Mouse (Mus musculus): ENCODE measurements around the gene Depdc7. TPM values are rescaled to one million over a fixed set of nuclear protein-coding genes. Genes with fewer than 3 reads are reported as not detected.

Gene Depdc7
- total and polyA plus RNA-seq, 2 experiments from 2014 or later, result 0.90 to 2.3 TPM

- WGBS, result 41% methylated on average over 15 of the region's 15 CpGs
- H3K27ac ChIP-seq (ENCODE audit: low read depth, low read length), result no peak overlapping the region
- TF ChIP-seq CTCF (IDR thresholded peaks at IDR 0.05), result no peak
- no peak overlapping the region for H3K9ac ChIP-seq (replicated peaks; ENCODE audit: low read length, poor library complexity, severe bottlenecking)
- H3K9me3 ChIP-seq (ENCODE audit: low read length), result no peaks in the 10 kb centered on the region
- no peak for ATAC-seq (ENCODE audit: low FRiP score)
- peaks cover 4% of the 10 kb centered on the region; the same call in 1 of the 2 replicates for H3K4me1 ChIP-seq (ENCODE audit: insufficient read depth, low read length)
- no peak overlapping the region for H3K4me2 ChIP-seq (ENCODE audit: low read depth, low read length, poor library complexity, severe bottlenecking)
- H3K27me3 ChIP-seq (ENCODE audit: insufficient read depth, low read length), result no peaks in the 10 kb centered on the region
- no peaks in the 10 kb centered on the region for H3K36me3 ChIP-seq (ENCODE audit: insufficient read depth, low read length)
- DNase-seq (ENCODE audit: low spot score), result no peak
- no peak overlapping the region for H3K4me3 ChIP-seq (ENCODE audit: low read depth, low read length)
Measured at GRCm38 (mm10) chr2:104714254-104714691, 28.4 kb downstream of the Depdc7 start.

DNA sequence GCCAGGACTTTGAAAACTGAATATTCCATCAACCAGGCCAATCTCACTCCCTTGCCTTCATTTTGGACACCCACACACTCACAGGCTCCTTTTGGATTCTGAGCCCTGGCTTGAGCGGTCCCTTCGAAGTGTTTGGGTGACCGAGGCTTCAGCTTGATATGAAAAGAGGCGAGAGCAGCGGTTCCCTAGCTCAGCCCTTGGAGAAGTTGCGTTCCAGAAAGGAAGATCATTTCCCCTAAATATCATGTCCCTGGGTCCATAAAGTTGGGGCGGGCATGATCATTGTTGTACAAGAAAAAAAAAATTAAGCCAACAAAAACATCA, 30.2 kb downstream of the Depdc7 start:
- H3K9me3 ChIP-seq (ENCODE audit: low read length), result no peaks in the 10 kb centered on the region
- peak overlapping the region; percentile 84 for H3K27ac ChIP-seq (ENCODE audit: low read depth, low read length)
- TF ChIP-seq CTCF (IDR thresholded peaks at IDR 0.05), result no peak
- DNase-seq (ENCODE audit: low spot score) (no peak), ATAC-seq (ENCODE audit: low FRiP score) (no peak; the same call in 1 of the 2 replicates)
- H3K27me3 ChIP-seq (ENCODE audit: insufficient read depth, low read length), result no peaks in the 10 kb centered on the region
- peak overlapping the region; percentile 66 for H3K4me2 ChIP-seq (ENCODE audit: low read depth, low read length, poor library complexity, severe bottlenecking)
- peak overlapping the region; percentile 81 for H3K9ac ChIP-seq (replicated peaks; ENCODE audit: low read length, poor library complexity, severe bottlenecking)
- peak overlapping the region; percentile 80 for H3K4me3 ChIP-seq (ENCODE audit: low read depth, low read length)
- H3K4me1 ChIP-seq (ENCODE audit: insufficient read depth, low read length), result peaks cover 4% of the 10 kb centered on the region; the same call in 1 of the 2 replicates
- H3K36me3 ChIP-seq (ENCODE audit: insufficient read depth, low read length), result 0 out of 2 replicates have a peak, but pooled peaks cover 3% of the 10 kb centered on the region
- WGBS, result 2% methylated on average over 7 of the region's 7 CpGs

DNA sequence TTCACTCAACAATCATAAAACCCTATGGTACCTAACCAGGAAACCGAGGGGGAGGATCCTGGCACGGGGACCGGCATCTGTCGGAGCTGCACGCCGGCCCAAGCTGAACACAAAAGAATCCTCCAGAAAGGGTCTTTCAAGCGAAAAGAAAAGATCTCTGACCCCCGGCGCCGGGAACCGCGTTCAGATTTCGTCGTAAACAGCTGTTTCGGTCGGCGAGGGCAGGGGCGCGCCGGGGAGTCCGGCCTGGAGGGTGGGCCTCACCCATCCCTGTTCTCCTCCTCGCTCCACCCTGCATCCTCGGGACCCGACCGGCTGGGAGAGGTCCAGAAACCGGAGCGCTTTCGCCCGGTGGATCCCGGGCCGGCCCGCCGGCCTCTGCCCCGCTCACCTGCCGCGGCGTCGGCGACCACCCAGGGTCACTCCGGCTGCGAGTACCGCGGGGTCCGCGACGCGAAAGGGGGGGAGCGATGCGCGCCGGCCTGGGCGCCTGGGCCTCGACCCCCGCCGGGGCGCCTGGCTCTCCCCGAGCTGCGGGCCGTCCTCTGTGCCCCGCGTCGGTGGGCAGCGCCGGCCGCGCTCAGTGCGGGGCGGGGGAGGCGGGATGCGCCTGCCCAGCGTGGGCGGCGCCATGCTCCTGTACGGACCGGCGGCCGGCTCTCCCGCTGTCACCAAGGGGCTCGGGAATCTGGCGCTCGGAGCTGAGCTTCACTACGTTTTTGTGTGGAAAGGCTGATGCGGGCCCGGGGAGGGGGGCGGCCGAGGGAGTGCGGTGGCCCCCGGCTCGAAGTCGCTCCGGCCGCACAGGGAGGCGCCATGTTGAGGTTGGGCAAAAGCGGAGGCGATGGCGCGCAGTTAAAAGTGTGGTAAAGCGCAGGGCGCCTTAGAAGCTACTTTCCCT, 30.8 kb downstream of the Depdc7 start, which contains the start of gene Tcp11l1:
Tcp11l1 (minus strand) TSS at position 585 of the 901 bp plus-strand sequence.
- peak within 1 kb of the TSS; percentile 66 for H3K4me2 ChIP-seq (ENCODE audit: low read depth, low read length, poor library complexity, severe bottlenecking)
- H3K27ac ChIP-seq (ENCODE audit: low read depth, low read length), result peak within 1 kb of the TSS; percentile 84
- H3K9ac ChIP-seq (replicated peaks; ENCODE audit: low read length, poor library complexity, severe bottlenecking), result peak within 1 kb of the TSS; percentile 81
- ATAC-seq (ENCODE audit: low FRiP score) (peak; percentile 92), DNase-seq (ENCODE audit: low spot score) (peak; percentile 74)
- no peak for TF ChIP-seq CTCF (IDR thresholded peaks at IDR 0.05)
- no peaks in the 10 kb centered on the region for H3K9me3 ChIP-seq (ENCODE audit: low read length)
- no peaks in the 10 kb centered on the region for H3K27me3 ChIP-seq (ENCODE audit: insufficient read depth, low read length)
- peak within 1 kb of the TSS; percentile 80 for H3K4me3 ChIP-seq (ENCODE audit: low read depth, low read length)
- under 1% methylated on average over 65 of the region's 99 CpGs for WGBS
- 0 out of 2 replicates have a peak, but pooled peaks cover 3% of the 10 kb centered on the region for H3K36me3 ChIP-seq (ENCODE audit: insufficient read depth, low read length)
- peaks cover 4% of the 10 kb centered on the region; the same call in 1 of the 2 replicates for H3K4me1 ChIP-seq (ENCODE audit: insufficient read depth, low read length)

DNA sequence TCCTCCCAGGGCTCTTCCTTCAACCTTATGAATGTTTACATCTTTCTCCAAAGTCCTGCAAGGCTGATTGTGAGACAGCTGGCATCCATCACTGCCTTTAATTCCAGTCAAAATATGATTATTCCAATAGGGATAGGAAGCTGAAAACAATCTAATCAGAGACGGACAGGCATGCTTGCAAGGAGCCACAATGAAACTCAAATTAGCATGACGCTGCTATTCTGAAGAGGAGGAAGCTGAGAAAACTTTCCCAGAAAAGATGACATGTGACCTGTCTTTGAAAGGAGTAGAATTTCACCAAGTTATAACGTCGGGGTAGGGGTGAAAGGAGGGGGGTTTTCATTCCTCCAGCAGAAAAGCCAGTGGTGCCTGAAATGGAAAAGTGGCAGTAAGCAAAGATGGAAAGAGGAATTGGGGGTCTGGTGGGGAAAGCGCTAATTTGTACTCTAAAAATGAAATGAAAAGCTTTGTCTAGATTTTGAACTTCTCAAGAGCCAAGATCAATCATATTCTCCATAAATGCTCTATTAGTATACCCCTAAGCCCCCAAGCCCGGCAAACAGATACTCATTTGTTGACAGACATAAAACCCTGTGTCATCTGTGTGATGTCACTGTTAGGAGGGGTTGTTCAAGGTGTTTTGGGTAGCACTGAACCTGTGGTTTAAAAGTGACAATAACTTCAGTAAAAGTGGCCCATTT, 31.9 kb downstream of the Depdc7 start:
- Histone ChIP-seq H3K9ac (replicated peaks; ENCODE audit: low read length, poor library complexity, severe bottlenecking) (peak overlapping the region; percentile 81), H3K4me1 (ENCODE audit: insufficient read depth, low read length) (peaks cover 4% of the 10 kb centered on the region; the same call in 1 of the 2 replicates), H3K9me3 (ENCODE audit: low read length) (no peaks in the 10 kb centered on the region), H3K4me2 (ENCODE audit: low read depth, low read length, poor library complexity, severe bottlenecking) (peak overlapping the region; percentile 66), H3K4me3 (ENCODE audit: low read depth, low read length) (peak overlapping the region; percentile 80), H3K27me3 (ENCODE audit: insufficient read depth, low read length) (no peaks in the 10 kb centered on the region), H3K27ac (ENCODE audit: low read depth, low read length) (no peak overlapping the region), H3K36me3 (ENCODE audit: insufficient read depth, low read length) (0 out of 2 replicates have a peak, but pooled peaks cover 3% of the 10 kb centered on the region)
- 0 out of 2 replicates have a peak, but pooled peaks have one; percentile 2 for ATAC-seq (ENCODE audit: low FRiP score)
- TF ChIP-seq CTCF (IDR thresholded peaks at IDR 0.05), result no peak
- WGBS, result 10% methylated on average over 6 of the region's 6 CpGs
- no peak for DNase-seq (ENCODE audit: low spot score)

- no peak for TF ChIP-seq CTCF (IDR thresholded peaks at IDR 0.05)
- ATAC-seq (ENCODE audit: low FRiP score) (no peak), DNase-seq (ENCODE audit: low spot score) (no peak)
- Histone ChIP-seq H3K27ac (ENCODE audit: low read depth, low read length) (no peak overlapping the region), H3K4me3 (ENCODE audit: low read depth, low read length) (no peak overlapping the region), H3K9me3 (ENCODE audit: low read length) (no peaks in the 10 kb centered on the region), H3K27me3 (ENCODE audit: insufficient read depth, low read length) (no peaks in the 10 kb centered on the region), H3K4me1 (ENCODE audit: insufficient read depth, low read length) (peaks cover 4% of the 10 kb centered on the region; the same call in 1 of the 2 replicates), H3K4me2 (ENCODE audit: low read depth, low read length, poor library complexity, severe bottlenecking) (no peak overlapping the region), H3K9ac (replicated peaks; ENCODE audit: low read length, poor library complexity, severe bottlenecking) (no peak overlapping the region), H3K36me3 (ENCODE audit: insufficient read depth, low read length) (peaks cover 7% of the 10 kb centered on the region; the same call in 1 of the 2 replicates)
- WGBS, result 60% methylated on average over 6 of the region's 6 CpGs
Measured at GRCm38 (mm10) chr2:104709786-104710337, 32.8 kb downstream of the Depdc7 start.

All from midbrain, postnatal 0 days (tissue).